Comparison of ENCODE assay signal across 7 mouse cellular contexts in genomic region chr11:102438212-102439092, GRCm38 (mm10). TPM values are rescaled to one million over a fixed set of nuclear protein-coding genes. Genes with fewer than 3 reads are reported as not detected.
DNase-seq lines count a peak whose midpoint lies in the region; ATAC-seq and TF ChIP-seq lines count a peak whose summit lies in the region.

No protein-coding gene starts in this region.

- H3K36me3 ChIP-seq in hindbrain, embryonic 14.5 days (replicated peaks; ENCODE audit: control insufficient read depth, insufficient read depth), result peaks cover 95% of the 10 kb centered on the region
- H3K36me3 ChIP-seq in spleen, adult 2 months (ENCODE audit: control insufficient read depth, insufficient read depth, low read length), result peaks cover 6% of the 10 kb centered on the region; the same call in 1 of the 2 replicates

- H3K9me3 ChIP-seq in hindbrain, embryonic 14.5 days (ENCODE audit: control insufficient read depth, low read length), result no peaks in the 10 kb centered on the region

- no peaks in the 10 kb centered on the region for H3K27me3 ChIP-seq in cerebellum, adult 2 months (ENCODE audit: control insufficient read depth, insufficient read depth, low read length)
- no peaks in the 10 kb centered on the region for H3K27me3 ChIP-seq in hindbrain, embryonic 14.5 days (ENCODE audit: control insufficient read depth, insufficient read depth, low read length)
- H3K27me3 ChIP-seq in spleen, adult 2 months (ENCODE audit: control insufficient read depth, insufficient read depth, low read length), result 0 out of 2 replicates have a peak, but pooled peaks cover 2% of the 10 kb centered on the region

- DNase-seq in adrenal gland, adult (ENCODE audit: inconsistent age in 2 of 2, low spot score in 1 of 2), result peak; percentile 84 to 94
- peak; percentile 80 to 89 for DNase-seq in cerebellum, adult 2 months
- DNase-seq in forelimb bud, embryonic 11.5 days (ENCODE audit: low read depth, low spot score), result peak; percentile 83
- DNase-seq in hindbrain, embryonic 14.5 days (ENCODE audit: low spot score), result peak; percentile 81
- peak; percentile 80 for DNase-seq in left cerebral cortex, postnatal 25 days (ENCODE audit: low spot score in 2 of 2)
- DNase-seq in spleen, adult 2 months (ENCODE audit: low read depth in 1 of 2, low spot score in 2 of 2), result peak in 1 of 2 experiments; percentile 63

- intact Hi-C loops in left cerebral cortex, postnatal 25 days (cut with DNase I), result loop anchor here (5.0 kb wide), 1 partner anchor 41 kb away; no protein-coding TSS in a partner anchor

- ATAC-seq in hindbrain, embryonic 14.5 days (ENCODE audit: low FRiP score), result peak; percentile 33; the same call in 1 of the 2 replicates
- ATAC-seq in megakaryocyte progenitor cell, adult 5-6 weeks (replicated peaks; ENCODE audit: poor library complexity), result peak; percentile 36; the same call in 1 of the 2 replicates

- H3K27ac ChIP-seq in cerebellum, adult 2 months (ENCODE audit: insufficient read depth, low read length), result peak overlapping the region; percentile 86
- H3K27ac ChIP-seq in hindbrain, embryonic 14.5 days, result no peak overlapping the region
- H3K27ac ChIP-seq in spleen, adult 2 months (ENCODE audit: insufficient read depth, low read length), result no peak overlapping the region

- peaks cover 45% of the 10 kb centered on the region for H3K4me1 ChIP-seq in cerebellum, adult 2 months (ENCODE audit: control insufficient read depth, insufficient read depth, low read length)
- peaks cover 18% of the 10 kb centered on the region for H3K4me1 ChIP-seq in hindbrain, embryonic 14.5 days (replicated peaks; ENCODE audit: control insufficient read depth, insufficient read depth, low read length)
- H3K4me1 ChIP-seq in spleen, adult 2 months (ENCODE audit: control insufficient read depth, insufficient read depth, insufficient read length), result peaks cover 12% of the 10 kb centered on the region; the same call in 1 of the 2 replicates

- TF ChIP-seq CTCF in cerebellum, adult 2 months (IDR thresholded peaks at IDR 0.05; ENCODE audit: borderline replicate concordance, insufficient read depth, low read depth, low read length), result peak; percentile 56
- TF ChIP-seq CTCF in spleen, adult 2 months (IDR thresholded peaks at IDR 0.05; ENCODE audit: extremely low read depth, insufficient read depth, insufficient read length, insufficient replicate concordance), result peak; percentile 72

- peak overlapping the region; percentile 44 for H3K4me2 ChIP-seq in hindbrain, embryonic 14.5 days (replicated peaks)

- no peak for TF ChIP-seq POLR2A in cerebellum, adult 2 months (IDR thresholded peaks at IDR 0.05; ENCODE audit: borderline replicate concordance, insufficient read depth, low read length)
- no peak for TF ChIP-seq POLR2A in spleen, adult 2 months (IDR thresholded peaks at IDR 0.05; ENCODE audit: low read depth, low read length)

- WGBS in cerebellum, adult 2 months, result 14% methylated on average over 77 of the region's 77 CpGs
- 10% methylated on average over 77 of the region's 77 CpGs for WGBS in hindbrain, embryonic 14.5 days
- 47% methylated on average over 77 of the region's 77 CpGs for WGBS in spleen, adult 2 months

- H3K9ac ChIP-seq in hindbrain, embryonic 14.5 days, result peak overlapping the region; percentile 41

- peak overlapping the region; percentile 48 for H3K4me3 ChIP-seq in cerebellum, adult 2 months (replicated peaks; ENCODE audit: insufficient read depth, low read depth, low read length)
- H3K4me3 ChIP-seq in hindbrain, embryonic 14.5 days (replicated peaks; ENCODE audit: low read length), result peak overlapping the region; percentile 14
- peak overlapping the region; percentile 51; the same call in 1 of the 2 replicates for H3K4me3 ChIP-seq in spleen, adult 2 months (ENCODE audit: extremely low read depth, insufficient read depth, insufficient read length)

RNA-seq across cellular contexts. Expression of gene Grn, which starts 8.3 kb away (rescaled TPM):
- 58.4 TPM in 2 replicates for polyA plus RNA-seq in cerebellum, adult 2 months (2012; rRNA removed)
- polyA plus RNA-seq in hindbrain, embryonic 14.5 days (2014; fragmentation: Nextera tagmentation; extraction: Ambion mirVana), result 52.4 and 63.6 TPM in 2 replicates
- 10 to 100 TPM; 58.3 to 71.3 TPM for total RNA-seq in left cerebral cortex, postnatal 25 days (2021)
- total RNA-seq in megakaryocyte progenitor cell, adult 5-6 weeks (2015), result 119 and 136 TPM in 2 replicates
- total RNA-seq in megakaryocyte progenitor cell, adult 5-6 weeks (2017), result 44.0 and 45.4 TPM in 2 replicates
- 232 and 240 TPM in 2 replicates for polyA plus RNA-seq in spleen, adult 2 months (2012; rRNA removed)

RNA-seq across cellular contexts. Expression of gene Fam171a2, which starts 9.0 kb away (rescaled TPM):
- polyA plus RNA-seq in cerebellum, adult 2 months (2012; rRNA removed), result 57.8 and 60.3 TPM in 2 replicates
- 30.9 and 40.4 TPM in 2 replicates for polyA plus RNA-seq in hindbrain, embryonic 14.5 days (2014; fragmentation: Nextera tagmentation; extraction: Ambion mirVana)
- total RNA-seq in left cerebral cortex, postnatal 25 days (2021), result 100 to 1,000 TPM; 108 to 120 TPM
- 0.05 and 0.07 TPM in 2 replicates for total RNA-seq in megakaryocyte progenitor cell, adult 5-6 weeks (2015)
- total RNA-seq in megakaryocyte progenitor cell, adult 5-6 weeks (2017), result 0.04 and 0.24 TPM in 2 replicates
- polyA plus RNA-seq in spleen, adult 2 months (2012; rRNA removed), result 4.1 and 5.2 TPM in 2 replicates

RNA-seq across cellular contexts. Expression of gene Slc25a39, which starts 30.7 kb away (rescaled TPM):
- 124 and 126 TPM in 2 replicates for polyA plus RNA-seq in cerebellum, adult 2 months (2012; rRNA removed)
- polyA plus RNA-seq in hindbrain, embryonic 14.5 days (2014; fragmentation: Nextera tagmentation; extraction: Ambion mirVana), result 154 and 157 TPM in 2 replicates
- total RNA-seq in left cerebral cortex, postnatal 25 days (2021), result 10 to 100 TPM; 58.8 to 64.8 TPM
- total RNA-seq in megakaryocyte progenitor cell, adult 5-6 weeks (2015), result 95.5 and 124 TPM in 2 replicates
- 48.7 and 52.7 TPM in 2 replicates for total RNA-seq in megakaryocyte progenitor cell, adult 5-6 weeks (2017)
- polyA plus RNA-seq in spleen, adult 2 months (2012; rRNA removed), result 348 and 407 TPM in 2 replicates

RNA-seq across cellular contexts. Expression of gene Itga2b, which starts 31.5 kb away (rescaled TPM):
- 2.8 and 4.0 TPM in 2 replicates for polyA plus RNA-seq in cerebellum, adult 2 months (2012; rRNA removed)
- polyA plus RNA-seq in hindbrain, embryonic 14.5 days (2014; fragmentation: Nextera tagmentation; extraction: Ambion mirVana), result 5.0 and 8.4 TPM in 2 replicates
- total RNA-seq in left cerebral cortex, postnatal 25 days (2021), result 1 to 10 TPM; 2.2 to 3.5 TPM
- total RNA-seq in megakaryocyte progenitor cell, adult 5-6 weeks (2015), result 5.3 and 6.4 TPM in 2 replicates
- 14.2 and 22.3 TPM in 2 replicates for total RNA-seq in megakaryocyte progenitor cell, adult 5-6 weeks (2017)
- polyA plus RNA-seq in spleen, adult 2 months (2012; rRNA removed), result 60.4 and 60.8 TPM in 2 replicates

RNA-seq across cellular contexts. Expression of gene Rundc3a, which starts 45.2 kb away (rescaled TPM):
- polyA plus RNA-seq in cerebellum, adult 2 months (2012; rRNA removed), result 446 and 460 TPM in 2 replicates
- polyA plus RNA-seq in hindbrain, embryonic 14.5 days (2014; fragmentation: Nextera tagmentation; extraction: Ambion mirVana), result 106 TPM in 2 replicates
- total RNA-seq in left cerebral cortex, postnatal 25 days (2021), result 100 to 1,000 TPM; 441 to 469 TPM
- not detected in 2 replicates for total RNA-seq in megakaryocyte progenitor cell, adult 5-6 weeks (2015)
- total RNA-seq in megakaryocyte progenitor cell, adult 5-6 weeks (2017), result not detected in 2 replicates
- 3.6 and 4.0 TPM in 2 replicates for polyA plus RNA-seq in spleen, adult 2 months (2012; rRNA removed)
